Mouse (Mus musculus) forebrain, embryonic 11.5 days (tissue): ENCODE data around the gene Nr1h3. TPM values are rescaled to one million over a fixed set of nuclear protein-coding genes. Genes with fewer than 3 reads are reported as not detected.

Source experiments
- ATAC-seq: fragments of 200-750 bp; cut with Nextera tagmentation; replicated peaks from 2 replicates; pipeline ENCODE4 v1.8.0; 2017; ENCODE audit warnings: moderate TSS enrichment; ENCODE audit not compliant: low FRiP score
- DNase-seq: peaks from one replicate; pipeline ENCODE4 v3.0.0-alpha.2; 2017; ENCODE audit warnings: low spot score
- H3K27ac ChIP-seq: fragments of 300-500 bp; sonication (generic); 2 replicates; pipeline ENCODE4 v1.5.1; 2014; ENCODE audit warnings: low read depth, low read length
- H3K27me3 ChIP-seq: fragments of 300-500 bp; sonication (generic); 2 replicates; pipeline ENCODE4 v1.6.1; 2014; ENCODE audit warnings: mild to moderate bottlenecking, low read length, mixed read lengths; ENCODE audit not compliant: control insufficient read depth, insufficient read depth
- H3K36me3 ChIP-seq: fragments of 300-500 bp; sonication (generic); 2 replicates; pipeline ENCODE4 v1.6.1; 2014; ENCODE audit warnings: mild to moderate bottlenecking, low read length, moderate library complexity, mixed read lengths; ENCODE audit not compliant: control insufficient read depth, insufficient read depth
- H3K4me1 ChIP-seq: fragments of 300-500 bp; sonication (generic); replicated peaks from 2 replicates; pipeline ENCODE4 v1.6.1; 2014; ENCODE audit warnings: low read length, mixed read lengths; ENCODE audit not compliant: control insufficient read depth, insufficient read depth
- H3K4me2 ChIP-seq: fragments of 300-500 bp; sonication (generic); 2 replicates; pipeline ENCODE4 v1.6.1; 2014; ENCODE audit warnings: low read depth, mild to moderate bottlenecking, low read length, moderate library complexity, mixed read lengths; ENCODE audit not compliant: severe bottlenecking
- H3K4me3 ChIP-seq: fragments of 300-500 bp; sonication (generic); 2 replicates; pipeline ENCODE4 v1.5.1; 2014; ENCODE audit warnings: low read depth, low read length
- H3K9ac ChIP-seq: fragments of 300-500 bp; sonication (generic); 2 replicates; pipeline ENCODE4 v1.6.1; 2014; ENCODE audit warnings: low read length
- H3K9me3 ChIP-seq: fragments of 300-500 bp; sonication (generic); 2 replicates; pipeline ENCODE4 v1.6.1; 2016; ENCODE audit warnings: low read length, mixed read lengths; ENCODE audit not compliant: control insufficient read depth
- WGBS: fragments of 180-500 bp; shearing (Covaris S2); extraction: QIAGEN DNeasy Blood & Tissue Kit; methylation state at CpG from one replicate; pipeline ENCODE4 v1.1.7; 2014; 5-methylcytosine and 5-hydroxymethylcytosine counted together
- polyA plus RNA-seq: library from polyadenylated mRNA; unstranded; fragments of >200 nt; fragmentation: Nextera tagmentation; extraction: Ambion mirVana; gene quantifications from 2 replicates; pipeline ENCODE4 v1.2.1, GENCODE M21; 2014

The Nr1h3 gene
- polyA plus RNA-seq, 1 experiment from 2014 or later, result 2.0 TPM

GRCm38 (mm10) chr2:91180706-91181105 is 21.9 kb downstream of the Nr1h3 start:
- Histone ChIP-seq H3K4me1 (peaks cover 7% of the 10 kb centered on the region; the same call in 1 of the 2 replicates), H3K4me3 (no peak overlapping the region), H3K36me3 (no peaks in the 10 kb centered on the region), H3K9ac (no peak overlapping the region), H3K4me2 (no peak overlapping the region), H3K27ac (no peak overlapping the region), H3K9me3 (no peaks in the 10 kb centered on the region), H3K27me3 (no peaks in the 10 kb centered on the region)
- ATAC-seq, result no peak
- DNase-seq, result no peak
- WGBS, result 75% methylated on average over 5 of the region's 5 CpGs

GRCm38 (mm10) chr2:91179825-91180224 is 22.8 kb downstream of the Nr1h3 start:
- Histone ChIP-seq H3K4me1 (peaks cover 7% of the 10 kb centered on the region; the same call in 1 of the 2 replicates), H3K4me2 (no peak overlapping the region), H3K9me3 (no peaks in the 10 kb centered on the region), H3K27ac (no peak overlapping the region), H3K27me3 (no peaks in the 10 kb centered on the region), H3K9ac (no peak overlapping the region), H3K4me3 (no peak overlapping the region), H3K36me3 (no peaks in the 10 kb centered on the region)
- 46% methylated on average over 4 of the region's 4 CpGs for WGBS
- DNase-seq (no peak), ATAC-seq (no peak)

GRCm38 (mm10) chr2:91176234-91176633 is 26.4 kb downstream of the Nr1h3 start:
- H3K9ac ChIP-seq, result no peak overlapping the region
- no peaks in the 10 kb centered on the region for H3K4me1 ChIP-seq
- WGBS, result 78% methylated on average over 6 of the region's 6 CpGs
- ATAC-seq (no peak), DNase-seq (no peak)
- no peak overlapping the region for H3K4me2 ChIP-seq
- H3K27me3 ChIP-seq, result no peaks in the 10 kb centered on the region
- H3K4me3 ChIP-seq, result no peak overlapping the region
- H3K36me3 ChIP-seq, result no peaks in the 10 kb centered on the region; the same call in 1 of the 2 replicates
- H3K27ac ChIP-seq, result no peak overlapping the region
- H3K9me3 ChIP-seq, result no peaks in the 10 kb centered on the region

- H3K27ac ChIP-seq, result no peak overlapping the region
- no peaks in the 10 kb centered on the region for H3K4me1 ChIP-seq
- DNase-seq (no peak), ATAC-seq (no peak)
- no peak overlapping the region for H3K4me2 ChIP-seq
- no peaks in the 10 kb centered on the region; the same call in 1 of the 2 replicates for H3K36me3 ChIP-seq
- H3K4me3 ChIP-seq, result no peak overlapping the region
- H3K27me3 ChIP-seq, result no peaks in the 10 kb centered on the region
- WGBS, result 93% methylated on average over 4 of the region's 4 CpGs
- no peaks in the 10 kb centered on the region for H3K9me3 ChIP-seq
- H3K9ac ChIP-seq, result no peak overlapping the region
Measured at GRCm38 (mm10) chr2:91175490-91175889, 27.1 kb downstream of the Nr1h3 start.

- Histone ChIP-seq H3K36me3 (no peaks in the 10 kb centered on the region; the same call in 1 of the 2 replicates), H3K4me2 (no peak overlapping the region), H3K27me3 (no peaks in the 10 kb centered on the region), H3K9ac (no peak overlapping the region), H3K9me3 (no peaks in the 10 kb centered on the region), H3K4me1 (no peaks in the 10 kb centered on the region), H3K27ac (no peak overlapping the region), H3K4me3 (no peak overlapping the region)
- ATAC-seq (no peak), DNase-seq (no peak)
- 92% methylated on average over 25 of the region's 25 CpGs for WGBS
Measured at GRCm38 (mm10) chr2:91169587-91170322, 32.9 kb downstream of the Nr1h3 start.

- 76% methylated on average over 4 of the region's 4 CpGs for WGBS
- Histone ChIP-seq H3K9ac (no peak overlapping the region), H3K9me3 (no peaks in the 10 kb centered on the region), H3K4me1 (no peaks in the 10 kb centered on the region), H3K36me3 (no peaks in the 10 kb centered on the region; the same call in 1 of the 2 replicates), H3K4me2 (no peak overlapping the region), H3K27ac (no peak overlapping the region), H3K4me3 (no peak overlapping the region), H3K27me3 (no peaks in the 10 kb centered on the region)
- ATAC-seq, result no peak
- no peak for DNase-seq
Measured at GRCm38 (mm10) chr2:91167629-91168028, 35.0 kb downstream of the Nr1h3 start.

- Histone ChIP-seq H3K4me1 (no peaks in the 10 kb centered on the region), H3K9me3 (no peaks in the 10 kb centered on the region), H3K9ac (no peak overlapping the region), H3K4me3 (no peak overlapping the region), H3K4me2 (no peak overlapping the region), H3K27ac (no peak overlapping the region), H3K27me3 (no peaks in the 10 kb centered on the region), H3K36me3 (no peaks in the 10 kb centered on the region; the same call in 1 of the 2 replicates)
- DNase-seq (no peak), ATAC-seq (no peak)
- WGBS, result 92% methylated on average over 6 of the region's 6 CpGs
Measured at GRCm38 (mm10) chr2:91164991-91165390, 37.6 kb downstream of the Nr1h3 start.

GRCm38 (mm10) chr2:91163532-91163931 is 39.1 kb downstream of the Nr1h3 start:
- DNase-seq (no peak), ATAC-seq (no peak)
- Histone ChIP-seq H3K27me3 (no peaks in the 10 kb centered on the region), H3K36me3 (no peaks in the 10 kb centered on the region; the same call in 1 of the 2 replicates), H3K4me1 (no peaks in the 10 kb centered on the region), H3K9me3 (no peaks in the 10 kb centered on the region), H3K4me3 (no peak overlapping the region), H3K27ac (no peak overlapping the region), H3K4me2 (no peak overlapping the region), H3K9ac (no peak overlapping the region)
- WGBS, result 90% methylated on average over 5 of the region's 5 CpGs

GRCm38 (mm10) chr2:91162952-91163351 is 39.7 kb downstream of the Nr1h3 start:
- H3K4me3 ChIP-seq, result no peak overlapping the region
- H3K36me3 ChIP-seq, result no peaks in the 10 kb centered on the region; the same call in 1 of the 2 replicates
- H3K9ac ChIP-seq, result no peak overlapping the region
- no peak overlapping the region for H3K4me2 ChIP-seq
- H3K9me3 ChIP-seq, result no peaks in the 10 kb centered on the region
- WGBS, result 90% methylated on average over 4 of the region's 4 CpGs
- no peak for ATAC-seq
- no peak for DNase-seq
- no peak overlapping the region for H3K27ac ChIP-seq
- no peaks in the 10 kb centered on the region for H3K27me3 ChIP-seq
- no peaks in the 10 kb centered on the region for H3K4me1 ChIP-seq
